Mouse (Mus musculus): ENCODE results near the gene Sppl2b.

- peak; percentile 73 for TF ChIP-seq POLR2A (IDR thresholded peaks at IDR 0.05; ENCODE audit: borderline replicate concordance, extremely low read depth, insufficient read depth, insufficient read length, poor library complexity, severe bottlenecking)
- no peak for TF ChIP-seq CTCF (IDR thresholded peaks at IDR 0.05; ENCODE audit: borderline replicate concordance, extremely low read depth, insufficient read depth, insufficient read length)
Observed at GRCm38 (mm10) chr10:80917779-80918434, 62.8 kb downstream of the Sppl2b start, which contains the start of gene Lmnb2.
